Mouse (Mus musculus) cerebellum, postnatal 36 days (tissue): Measurements from ENCODE around the gene Gm21704.
"Not testable (repeated sequence)": the region's sequence is repeated elsewhere in the genome, so short reads cannot be mapped to it uniquely, and the experiment has no call there.

Experiments used
- DNase-seq, 2 experiments: peaks; one replicate each; pipeline ENCODE4 v3.0.0; 2021 to 2022; ENCODE audit warnings: mixed read lengths in 2 of 2

Gene Gm21704

DNA sequence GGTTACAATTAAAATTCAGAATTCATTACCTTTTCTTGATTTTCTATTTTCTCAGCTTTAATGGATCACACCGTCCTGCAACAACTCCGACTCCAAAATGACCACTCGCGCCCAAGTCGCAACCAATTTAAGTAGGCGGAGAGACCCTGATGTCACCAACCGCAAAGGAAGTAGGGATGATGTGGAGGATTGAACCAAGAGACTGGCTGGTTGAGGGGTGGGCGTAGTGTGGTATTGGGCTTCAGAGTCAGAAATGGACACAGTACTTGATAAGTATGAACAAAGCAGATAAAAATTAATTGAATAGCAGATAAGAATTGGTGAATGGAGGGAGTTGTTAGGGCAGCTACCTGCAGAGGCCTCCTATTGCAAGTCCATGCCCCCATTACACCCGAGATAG, at the start of gene Gm21704, which contains the start of gene Gm21708:
Gene Gm21704, minus strand, starts transcription at position 101 of the 400 bp plus-strand sequence.
Gene Gm21708, minus strand, starts transcription at position 101 of the 400 bp plus-strand sequence.
- not testable (repeated sequence) for DNase-seq

DNA sequence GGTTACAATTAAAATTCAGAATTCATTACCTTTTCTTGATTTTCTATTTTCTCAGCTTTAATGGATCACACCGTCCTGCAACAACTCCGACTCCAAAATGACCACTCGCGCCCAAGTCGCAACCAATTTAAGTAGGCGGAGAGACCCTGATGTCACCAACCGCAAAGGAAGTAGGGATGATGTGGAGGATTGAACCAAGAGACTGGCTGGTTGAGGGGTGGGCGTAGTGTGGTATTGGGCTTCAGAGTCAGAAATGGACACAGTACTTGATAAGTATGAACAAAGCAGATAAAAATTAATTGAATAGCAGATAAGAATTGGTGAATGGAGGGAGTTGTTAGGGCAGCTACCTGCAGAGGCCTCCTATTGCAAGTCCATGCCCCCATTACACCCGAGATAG, 64.7 kb downstream of the Gm21704 start, which contains the start of gene Gm21693:
Gene Gm21693, minus strand, starts transcription at position 101 of the 400 bp plus-strand sequence.
- DNase-seq = not testable (repeated sequence)

DNA sequence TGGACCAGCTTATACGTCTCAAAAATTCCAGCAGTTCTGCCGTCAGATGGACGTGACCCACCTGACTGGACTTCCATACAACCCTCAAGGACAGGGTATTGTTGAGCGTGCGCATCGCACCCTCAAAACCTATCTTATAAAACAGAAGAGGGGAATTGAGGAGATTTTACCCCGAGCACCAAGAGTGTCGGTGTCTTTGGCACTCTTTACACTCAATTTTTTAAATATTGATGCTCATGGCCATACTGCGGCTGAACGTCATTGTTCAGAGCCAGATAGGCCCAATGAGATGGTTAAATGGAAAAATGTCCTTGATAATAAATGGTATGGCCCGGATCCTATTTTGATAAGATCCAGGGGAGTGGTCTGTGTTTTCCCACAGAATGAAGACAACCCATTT, 69.3 kb downstream of the Gm21704 start:
- not testable (repeated sequence) for DNase-seq
